Mouse (Mus musculus) kidney, embryonic 14.5 days (tissue): ENCODE measurements at regions not wholly inside any gene's neighbourhood (a gene's known extent, or its start where the extent isn't known, plus 50 kb on each side); places are given as distances from the start of the nearest gene placed in this dataset.
"Not testable (repeated sequence)": the region's sequence is repeated elsewhere in the genome, so short reads cannot be mapped to it uniquely, and the experiment has no call there.

Experiments
- ATAC-seq: fragments of 200-750 bp; cut with Nextera tagmentation; 2 replicates; pipeline ENCODE4 v1.8.0; 2017; ENCODE audit warnings: moderate number of reproducible peaks, mild to moderate bottlenecking, moderate TSS enrichment, moderate library complexity; ENCODE audit not compliant: low FRiP score, low TSS enrichment
- H3K27ac ChIP-seq: fragments of 300-500 bp; sonication (generic); 2 replicates; pipeline ENCODE4 v1.5.1; 2014; ENCODE audit warnings: low read depth, mild to moderate bottlenecking, low read length, moderate library complexity, mixed read lengths
- H3K27me3 ChIP-seq: fragments of 300-500 bp; sonication (generic); 2 replicates; pipeline ENCODE4 v1.6.1; 2014; ENCODE audit warnings: mild to moderate bottlenecking, low read length; ENCODE audit not compliant: control insufficient read depth, insufficient read depth
- H3K36me3 ChIP-seq: fragments of 300-500 bp; sonication (generic); 2 replicates; pipeline ENCODE4 v1.6.1; 2014; ENCODE audit warnings: low read length, mixed read lengths; ENCODE audit not compliant: control insufficient read depth, insufficient read depth
- H3K4me1 ChIP-seq: fragments of 300-500 bp; sonication (generic); 2 replicates; pipeline ENCODE4 v1.6.1; 2014; ENCODE audit warnings: low read length, mixed read lengths; ENCODE audit not compliant: control insufficient read depth, insufficient read depth
- H3K4me2 ChIP-seq: fragments of 300-500 bp; sonication (generic); replicated peaks from 2 replicates; pipeline ENCODE4 v1.6.1; 2014; ENCODE audit warnings: low read depth, mild to moderate bottlenecking, low read length
- H3K4me3 ChIP-seq: fragments of 300-500 bp; sonication (generic); 2 replicates; pipeline ENCODE4 v1.5.1; 2014; ENCODE audit warnings: mild to moderate bottlenecking, low read length
- H3K9ac ChIP-seq: fragments of 300-500 bp; sonication (generic); 2 replicates; pipeline ENCODE4 v1.6.1; 2014; ENCODE audit warnings: low read depth, mild to moderate bottlenecking, low read length, moderate library complexity
- H3K9me3 ChIP-seq: fragments of 300-500 bp; sonication (generic); 2 replicates; pipeline ENCODE4 v1.6.1; 2016; ENCODE audit warnings: low read length; ENCODE audit not compliant: control insufficient read depth
- WGBS: fragments of 180-500 bp; shearing (Covaris S2); extraction: QIAGEN DNeasy Blood & Tissue Kit; methylation state at CpG from one replicate; pipeline ENCODE4 v1.1.7; 2014; 5-methylcytosine and 5-hydroxymethylcytosine counted together

- 71% methylated on average over 6 of the region's 6 CpGs for WGBS
- Histone ChIP-seq H3K9me3 (peaks cover 2% of the 10 kb centered on the region; the same call in 1 of the 2 replicates), H3K9ac (no peak overlapping the region), H3K27me3 (no peaks in the 10 kb centered on the region), H3K4me3 (no peak overlapping the region), H3K27ac (no peak overlapping the region), H3K4me2 (no peak overlapping the region), H3K36me3 (no peaks in the 10 kb centered on the region), H3K4me1 (no peaks in the 10 kb centered on the region)
- no peak for ATAC-seq
These were observed 102.0 kb upstream of the Abca1 start for GRCm38 (mm10) chr4:53261556-53262140.

DNA sequence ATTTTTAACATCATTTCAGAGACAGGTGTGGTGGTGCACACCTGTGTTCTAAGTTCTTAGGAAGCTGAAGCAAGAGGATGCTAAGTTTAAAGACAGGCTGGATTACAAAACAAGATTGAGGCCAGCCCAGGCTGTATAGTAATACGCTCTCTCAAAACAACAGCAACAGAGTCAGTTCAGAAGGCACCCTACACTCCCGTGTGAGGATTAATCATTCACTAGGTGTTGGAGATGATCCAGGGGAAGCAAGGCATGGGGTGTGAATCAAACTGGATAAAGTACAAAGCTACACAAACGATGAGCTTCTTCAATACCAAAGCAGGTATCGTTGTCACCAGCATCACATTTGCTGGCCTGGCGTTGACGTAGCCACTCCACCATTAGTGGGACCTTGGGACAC is 99.3 kb upstream of the Abca1 start:
- Histone ChIP-seq H3K9ac (no peak overlapping the region), H3K27ac (no peak overlapping the region), H3K4me2 (no peak overlapping the region), H3K4me1 (no peaks in the 10 kb centered on the region), H3K9me3 (peaks cover 2% of the 10 kb centered on the region; the same call in 1 of the 2 replicates), H3K4me3 (no peak overlapping the region), H3K36me3 (no peaks in the 10 kb centered on the region), H3K27me3 (no peaks in the 10 kb centered on the region)
- 89% methylated on average over 6 of the region's 6 CpGs for WGBS
- ATAC-seq = no peak

GRCm38 (mm10) chr4:53256996-53257395 is 97.3 kb upstream of the Abca1 start:
- peaks cover 2% of the 10 kb centered on the region; the same call in 1 of the 2 replicates for H3K9me3 ChIP-seq
- no peak overlapping the region for H3K27ac ChIP-seq
- no peaks in the 10 kb centered on the region for H3K27me3 ChIP-seq
- H3K36me3 ChIP-seq = no peaks in the 10 kb centered on the region
- no peak overlapping the region for H3K9ac ChIP-seq
- no peak for ATAC-seq
- no peaks in the 10 kb centered on the region for H3K4me1 ChIP-seq
- H3K4me3 ChIP-seq = no peak overlapping the region
- 74% methylated on average over 5 of the region's 5 CpGs for WGBS
- H3K4me2 ChIP-seq = no peak overlapping the region

DNA sequence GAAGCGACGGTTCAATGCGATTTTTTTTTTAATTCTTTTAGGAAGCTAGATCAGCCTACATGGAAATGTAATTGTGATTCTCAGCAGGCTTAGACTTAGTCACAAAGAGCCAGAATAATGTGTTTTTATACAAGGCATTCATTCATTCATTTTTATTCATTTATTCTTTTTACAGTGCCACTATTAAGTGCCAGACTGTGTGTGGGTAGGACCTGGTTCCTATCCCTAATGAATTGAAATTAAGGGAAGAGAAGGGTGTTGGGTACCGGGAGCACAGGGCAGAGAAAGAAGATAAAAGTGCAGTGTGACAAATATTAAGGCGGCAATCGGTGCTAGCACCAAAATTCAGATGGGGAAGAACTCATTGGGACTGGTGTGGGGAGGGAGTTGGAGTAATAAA is 94.8 kb upstream of the Abca1 start:
- no peak overlapping the region for H3K9ac ChIP-seq
- H3K27me3 ChIP-seq = no peaks in the 10 kb centered on the region
- H3K4me1 ChIP-seq = no peaks in the 10 kb centered on the region
- ATAC-seq = no peak
- H3K4me3 ChIP-seq = no peak overlapping the region
- H3K9me3 ChIP-seq = no peaks in the 10 kb centered on the region
- H3K36me3 ChIP-seq = no peaks in the 10 kb centered on the region
- H3K27ac ChIP-seq = no peak overlapping the region
- no peak overlapping the region for H3K4me2 ChIP-seq
- whole genome bisulfite sequencing = 92% methylated on average over 6 of the region's 6 CpGs

DNA sequence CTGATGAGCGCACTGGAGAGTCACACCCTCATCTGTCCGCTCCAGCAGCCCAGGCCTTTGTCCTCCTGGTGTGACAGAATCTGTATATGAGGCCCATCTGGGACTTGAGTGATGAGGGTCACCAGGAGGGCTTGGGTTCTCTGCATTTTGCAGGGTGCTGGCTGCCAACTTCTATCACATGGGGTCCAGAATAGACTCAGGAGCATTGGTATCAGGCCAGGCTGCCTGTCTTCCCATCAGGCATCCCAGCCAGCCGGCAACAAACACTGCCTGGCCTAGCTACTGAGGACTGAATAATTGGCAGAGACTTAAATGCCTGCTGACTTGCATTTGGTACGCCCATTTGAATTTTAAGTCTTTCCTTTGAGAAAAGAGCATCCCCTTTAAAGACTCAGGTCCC is 94.0 kb upstream of the Abca1 start:
- no peak for ATAC-seq
- no peaks in the 10 kb centered on the region for H3K4me1 ChIP-seq
- no peak overlapping the region for H3K27ac ChIP-seq
- no peaks in the 10 kb centered on the region for H3K27me3 ChIP-seq
- H3K9me3 ChIP-seq = no peaks in the 10 kb centered on the region
- no peak overlapping the region for H3K4me3 ChIP-seq
- no peak overlapping the region for H3K9ac ChIP-seq
- H3K36me3 ChIP-seq = no peaks in the 10 kb centered on the region
- no peak overlapping the region for H3K4me2 ChIP-seq
- WGBS = 87% methylated on average over 4 of the region's 4 CpGs

DNA sequence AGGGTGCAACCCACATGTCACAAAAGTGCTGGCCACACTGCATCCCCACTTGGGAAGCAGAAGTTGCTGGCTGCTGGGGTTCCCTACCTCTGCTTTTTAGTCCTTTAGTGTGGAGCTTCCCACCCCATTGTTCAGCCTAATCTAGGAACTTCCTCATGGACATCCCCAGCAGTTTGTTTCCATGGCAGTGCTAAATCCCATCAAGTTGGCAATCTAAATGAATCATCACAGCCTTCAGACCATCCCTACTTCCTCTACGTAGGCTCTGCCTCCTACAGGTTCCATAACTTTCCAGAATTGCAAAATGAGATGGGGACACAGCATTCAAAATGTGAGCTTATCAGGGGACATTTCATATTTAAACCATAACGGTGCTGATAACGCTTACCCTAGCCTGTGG is 90.6 kb upstream of the Abca1 start:
- no peaks in the 10 kb centered on the region for H3K36me3 ChIP-seq
- H3K27me3 ChIP-seq = no peaks in the 10 kb centered on the region
- no peak overlapping the region for H3K4me2 ChIP-seq
- no peaks in the 10 kb centered on the region for H3K4me1 ChIP-seq
- no peak overlapping the region for H3K27ac ChIP-seq
- H3K9ac ChIP-seq = no peak overlapping the region
- no peaks in the 10 kb centered on the region for H3K9me3 ChIP-seq
- no peak for ATAC-seq
- WGBS = 90% methylated on average over 3 of the region's 3 CpGs
- no peak overlapping the region for H3K4me3 ChIP-seq

- H3K4me2 ChIP-seq = no peak overlapping the region
- H3K27ac ChIP-seq = no peak overlapping the region
- H3K36me3 ChIP-seq = no peaks in the 10 kb centered on the region
- no peaks in the 10 kb centered on the region for H3K4me1 ChIP-seq
- no peak overlapping the region for H3K4me3 ChIP-seq
- 81% methylated on average over 15 of the region's 15 CpGs for WGBS
- H3K9ac ChIP-seq = no peak overlapping the region
- no peak for ATAC-seq
- H3K9me3 ChIP-seq = no peaks in the 10 kb centered on the region
- H3K27me3 ChIP-seq = no peaks in the 10 kb centered on the region
These were observed 86.5 kb upstream of the Abca1 start for GRCm38 (mm10) chr4:53246083-53246747.

- no peaks in the 10 kb centered on the region for H3K4me1 ChIP-seq
- WGBS = 94% methylated on average over 4 of the region's 4 CpGs
- no peaks in the 10 kb centered on the region for H3K27me3 ChIP-seq
- no peak overlapping the region for H3K4me3 ChIP-seq
- H3K27ac ChIP-seq = no peak overlapping the region
- H3K36me3 ChIP-seq = no peaks in the 10 kb centered on the region
- ATAC-seq = no peak
- no peaks in the 10 kb centered on the region for H3K9me3 ChIP-seq
- H3K9ac ChIP-seq = no peak overlapping the region
- no peak overlapping the region for H3K4me2 ChIP-seq
These were observed 85.9 kb upstream of the Abca1 start for GRCm38 (mm10) chr4:53245553-53245952.

DNA sequence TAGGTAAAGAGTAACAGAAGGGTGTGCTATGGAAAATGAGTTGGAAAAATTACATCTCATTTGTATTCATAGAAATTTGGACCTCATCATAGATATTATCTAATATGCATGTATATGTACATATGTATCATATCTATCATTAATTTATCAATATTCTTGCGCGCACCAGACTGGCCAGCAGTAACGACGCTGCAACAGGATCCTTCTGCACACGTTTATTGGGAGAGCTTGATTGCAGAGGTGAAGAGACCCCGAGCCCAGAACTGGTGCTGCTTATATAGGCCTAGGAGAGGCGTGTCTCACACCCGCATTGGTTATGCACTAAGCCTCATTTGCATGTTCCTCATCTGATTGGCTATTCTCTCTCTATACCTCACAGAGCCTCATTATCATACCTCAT is 83.8 kb upstream of the Abca1 start:
- H3K9ac ChIP-seq, H3K9me3 ChIP-seq, H3K27me3 ChIP-seq, H3K36me3 ChIP-seq, H3K27ac ChIP-seq, H3K4me3 ChIP-seq, ATAC-seq, H3K4me1 ChIP-seq, H3K4me2 ChIP-seq: not testable (repeated sequence)
- 95% methylated on average over 8 of the region's 8 CpGs for WGBS
